Mouse (Mus musculus) spleen, adult 2 months (tissue): ENCODE results near the gene Abca12. TPM values are rescaled to one million over a fixed set of nuclear protein-coding genes. Genes with fewer than 3 reads are reported as not detected.

Experiments
- DNase-seq, 2 experiments: peaks; one replicate each; pipeline versions ENCODE4 v3.0.0 to v3.0.0-alpha.2; 2012 to 2021; ENCODE audit warnings: low spot score in 2 of 2, low read depth in 1 of 2
- H3K27ac ChIP-seq: fragments of 200-500 bp; 2 replicates; pipeline ENCODE4 v1.5.1; 2012; ENCODE audit warnings: low read length, inconsistent platforms; ENCODE audit not compliant: insufficient read depth
- H3K27me3 ChIP-seq: fragments of 200-500 bp; 2 replicates; pipeline ENCODE4 v1.6.1; 2012; ENCODE audit warnings: mild to moderate bottlenecking, moderate library complexity, low read length, inconsistent platforms; ENCODE audit not compliant: control insufficient read depth, insufficient read depth
- H3K36me3 ChIP-seq: fragments of 200-500 bp; 2 replicates; pipeline ENCODE4 v1.6.1; 2012; ENCODE audit warnings: mild to moderate bottlenecking, low read length, inconsistent platforms; ENCODE audit not compliant: control insufficient read depth, insufficient read depth
- H3K4me1 ChIP-seq: fragments of 200-500 bp; 2 replicates; pipeline ENCODE4 v1.6.1; 2011; ENCODE audit warnings: inconsistent platforms; ENCODE audit not compliant: control insufficient read depth, insufficient read depth, insufficient read length
- H3K4me3 ChIP-seq: fragments of 200-500 bp; 2 replicates; pipeline ENCODE4 v1.5.1; 2011; ENCODE audit warnings: mild to moderate bottlenecking, inconsistent platforms; ENCODE audit not compliant: insufficient read depth, insufficient read length; ENCODE audit errors: extremely low read depth
- CTCF ChIP-seq: fragments of 200-500 bp; IDR thresholded peaks from 2 replicates; pipeline ENCODE4 v1.5.1; 2011; ENCODE audit warnings: mild to moderate bottlenecking, inconsistent platforms; ENCODE audit not compliant: insufficient read depth, insufficient read length, insufficient replicate concordance; ENCODE audit errors: extremely low read depth
- POLR2A ChIP-seq: fragments of 200-500 bp; IDR thresholded peaks from 2 replicates; pipeline ENCODE4 v1.6.1; 2011; ENCODE audit warnings: low read depth, low read length, inconsistent platforms
- WGBS: fragments of 180-500 bp; shearing (Covaris S2); methylation state at CpG from one replicate; pipeline ENCODE4 v1.1.7; 2018; 5-methylcytosine and 5-hydroxymethylcytosine counted together
- polyA plus RNA-seq: library from polyadenylated mRNA; depleted of rRNA; stranded (reverse); fragments of >200 nt; gene quantifications from 2 replicates; pipeline ENCODE4 v1.2.3, GENCODE M21; 2012; rRNA removed

Gene Abca12
- polyA plus RNA-seq, 1 experiment = not detected

- TF ChIP-seq POLR2A (no peak), CTCF (no peak)
- 39% methylated on average over 2 of the region's 2 CpGs for WGBS
- no peak for DNase-seq
- H3K27me3 ChIP-seq = no peaks in the 10 kb centered on the region
- no peaks in the 10 kb centered on the region for H3K36me3 ChIP-seq
- no peak overlapping the region for H3K27ac ChIP-seq
- H3K4me3 ChIP-seq = no peak overlapping the region
- no peaks in the 10 kb centered on the region for H3K4me1 ChIP-seq
Observed at GRCm38 (mm10) chr1:71231211-71231610, 183.5 kb downstream of the Abca12 start.

DNA sequence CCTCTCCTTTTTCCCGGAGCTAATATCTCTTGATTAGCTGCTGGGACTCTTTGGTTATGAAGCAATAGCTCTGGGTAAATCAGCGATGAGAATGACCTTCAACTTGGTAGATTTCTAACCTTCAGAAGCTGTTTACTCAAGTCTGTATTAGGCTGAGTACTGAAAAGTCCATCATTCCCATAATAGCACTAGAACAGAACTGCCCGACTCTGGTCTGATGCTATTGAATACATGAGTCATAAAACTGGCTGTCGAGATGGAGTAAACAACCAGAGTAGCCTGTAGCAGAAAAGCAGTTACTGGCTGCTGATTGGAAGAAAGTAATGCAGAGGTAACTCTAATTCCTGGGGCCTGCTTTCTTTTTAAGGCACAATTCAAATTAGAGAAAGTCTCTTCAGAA lies 211.1 kb downstream of the Abca12 start:
- WGBS = 79% methylated on average over 4 of the region's 4 CpGs
- no peak overlapping the region for H3K27ac ChIP-seq
- no peak for TF ChIP-seq CTCF
- no peak for TF ChIP-seq POLR2A
- H3K4me3 ChIP-seq = no peak overlapping the region
- no peaks in the 10 kb centered on the region for H3K36me3 ChIP-seq
- no peaks in the 10 kb centered on the region for H3K27me3 ChIP-seq
- no peak for DNase-seq
- H3K4me1 ChIP-seq = no peaks in the 10 kb centered on the region

DNA sequence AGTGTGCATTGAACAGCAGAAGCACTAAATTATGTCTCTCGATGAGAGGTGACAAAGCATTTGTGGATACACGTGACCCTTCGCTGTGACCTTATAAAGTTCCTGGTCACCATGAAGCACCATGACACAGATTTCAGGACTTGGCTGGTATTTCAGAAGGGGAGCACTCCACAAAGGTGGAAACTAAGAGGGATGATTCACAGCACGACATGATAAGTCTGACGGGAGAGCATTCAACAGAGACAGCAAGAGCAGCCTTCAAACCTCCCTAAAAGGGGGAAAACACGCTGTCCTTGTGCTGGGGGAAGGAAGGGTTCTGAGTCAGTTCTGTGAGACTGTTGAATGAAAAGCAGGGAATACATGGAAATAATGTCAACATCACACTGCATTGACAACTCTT lies 218.5 kb downstream of the Abca12 start:
- no peak for DNase-seq
- no peak overlapping the region for H3K27ac ChIP-seq
- H3K4me1 ChIP-seq = no peaks in the 10 kb centered on the region
- no peaks in the 10 kb centered on the region for H3K36me3 ChIP-seq
- H3K4me3 ChIP-seq = no peak overlapping the region
- 92% methylated on average over 6 of the region's 6 CpGs for WGBS
- TF ChIP-seq CTCF (no peak), POLR2A (no peak)
- H3K27me3 ChIP-seq = no peaks in the 10 kb centered on the region

DNA sequence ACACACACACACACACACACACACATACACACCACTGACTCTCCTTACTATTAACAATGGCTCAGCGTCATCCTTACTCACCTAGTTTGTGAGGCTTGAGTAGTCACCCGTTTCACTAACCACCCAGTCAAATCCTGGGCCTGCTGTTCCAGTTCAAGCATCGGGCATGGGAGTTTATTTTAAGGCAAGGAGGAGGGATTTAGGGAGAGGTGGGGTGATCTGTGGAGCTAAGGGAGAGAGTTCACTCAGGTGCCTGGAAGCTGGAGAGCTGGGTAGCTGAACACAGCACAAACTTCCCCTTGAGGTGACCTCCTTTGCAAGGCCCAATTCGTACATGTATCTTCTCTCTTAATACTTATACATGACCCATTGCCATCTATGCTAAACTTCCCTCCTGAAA lies 219.4 kb downstream of the Abca12 start:
- no peak for DNase-seq
- no peaks in the 10 kb centered on the region for H3K4me1 ChIP-seq
- WGBS = 91% methylated on average over 4 of the region's 4 CpGs
- no peak overlapping the region for H3K27ac ChIP-seq
- H3K4me3 ChIP-seq = no peak overlapping the region
- no peaks in the 10 kb centered on the region for H3K27me3 ChIP-seq
- no peaks in the 10 kb centered on the region for H3K36me3 ChIP-seq
- TF ChIP-seq POLR2A (no peak), CTCF (no peak)

- no peaks in the 10 kb centered on the region for H3K27me3 ChIP-seq
- no peak overlapping the region for H3K27ac ChIP-seq
- no peaks in the 10 kb centered on the region for H3K4me1 ChIP-seq
- no peaks in the 10 kb centered on the region for H3K36me3 ChIP-seq
- no peak for TF ChIP-seq POLR2A
- no peak for DNase-seq
- no peak overlapping the region for H3K4me3 ChIP-seq
- 100% methylated on average over 1 of the region's 1 CpGs for whole genome bisulfite sequencing
Observed at GRCm38 (mm10) chr1:71193931-71194330, 220.8 kb downstream of the Abca12 start.

Other genes starting within 250 kb of the Abca12 start
- 23.4 and 24.9 TPM in 2 replicates for gene Atic, start 142.2 kb upstream of the Abca12 start, polyA plus RNA-seq
- 56.8 and 75.3 TPM in 2 replicates for gene Fn1, start 238.3 kb upstream of the Abca12 start, polyA plus RNA-seq